Mouse (Mus musculus): ENCODE measurements around the gene Tssc4.

Tssc4 gene

GRCm38 (mm10) chr7:143070506-143071070 is 1.5 kb downstream of the Tssc4 start:
- peak; percentile 65 for DNase-seq

DNA sequence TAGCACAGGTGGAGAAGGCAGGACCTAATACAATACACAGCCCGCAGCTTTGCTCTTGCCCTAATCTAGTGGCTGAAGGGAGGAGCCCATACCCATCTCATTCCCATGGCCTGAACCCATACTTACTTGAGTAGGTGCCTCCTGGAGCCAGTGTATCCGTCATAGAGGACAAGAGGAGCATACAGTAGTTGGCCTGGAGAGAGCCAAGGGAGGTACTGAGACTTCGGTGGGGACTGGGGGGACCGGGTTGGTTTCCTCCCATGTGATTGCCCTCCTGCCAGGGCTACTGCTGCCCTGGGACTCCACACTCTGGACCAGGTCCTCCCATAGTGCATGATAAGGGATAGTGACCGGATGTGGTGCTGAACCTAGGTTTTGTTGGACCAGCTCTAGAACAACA is 3.6 kb downstream of the Tssc4 start:
- no peak for DNase-seq

GRCm38 (mm10) chr7:143073086-143073485 is 4.0 kb downstream of the Tssc4 start:
- DNase-seq = no peak

DNA sequence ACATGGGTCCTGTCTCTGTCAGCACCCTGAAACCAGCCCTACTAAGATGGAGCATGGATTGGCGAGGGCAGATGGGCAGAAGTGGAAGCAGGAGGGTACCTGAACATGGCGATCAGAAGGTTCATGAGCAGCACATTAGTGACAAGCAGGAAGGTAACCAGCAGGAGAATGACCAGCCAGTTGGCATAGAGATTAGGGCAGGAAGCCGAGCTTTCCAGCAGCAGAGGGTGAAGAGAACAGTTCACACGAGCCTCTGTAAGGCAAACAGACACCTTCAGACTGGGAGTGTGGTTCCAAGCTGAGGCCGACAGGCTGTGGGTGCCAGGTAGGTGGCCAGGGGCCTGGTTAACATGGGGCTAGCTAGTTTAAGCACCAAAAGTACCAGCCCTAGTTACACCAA is 6.3 kb downstream of the Tssc4 start:
- no peak for DNase-seq

DNA sequence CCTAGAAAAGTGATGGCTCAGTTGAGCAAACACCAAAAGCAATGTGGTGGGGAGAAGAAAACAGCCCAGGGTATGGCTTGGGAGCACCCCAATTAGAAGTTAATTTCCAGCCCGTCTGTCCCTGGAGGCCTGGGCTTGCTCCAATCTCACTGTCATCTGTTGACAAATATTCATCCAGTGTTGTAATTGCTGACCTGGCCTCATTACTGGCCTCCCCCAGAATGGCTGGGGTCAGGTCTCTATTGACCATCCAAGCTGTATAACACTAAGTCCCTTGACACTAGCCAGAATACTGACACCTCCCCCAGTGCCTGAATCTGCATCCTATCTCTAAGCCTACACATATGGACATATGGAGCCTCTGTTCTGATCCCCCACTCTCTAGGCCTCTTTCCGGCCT is 8.3 kb downstream of the Tssc4 start:
- no peak for DNase-seq

DNA sequence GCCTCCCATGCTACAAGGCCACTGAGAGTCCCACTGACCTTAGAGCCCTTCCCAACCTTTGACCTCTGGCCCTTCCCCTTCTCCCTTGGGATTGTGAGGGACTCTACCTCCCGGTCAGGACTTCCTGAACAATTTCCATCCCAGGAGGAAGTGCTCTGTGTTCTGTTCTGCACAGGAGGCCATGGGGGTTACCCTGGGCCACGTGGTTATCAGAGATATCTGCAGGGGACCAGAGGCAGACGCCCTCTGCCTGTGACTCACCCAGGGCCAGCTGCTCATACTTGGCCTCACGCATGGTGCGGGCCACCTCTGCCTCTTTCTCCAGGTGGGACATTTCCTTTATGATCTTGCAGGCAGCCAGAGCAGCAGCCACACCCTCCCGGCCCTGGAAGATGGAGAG is 13.0 kb downstream of the Tssc4 start:
- no peak for DNase-seq

DNA sequence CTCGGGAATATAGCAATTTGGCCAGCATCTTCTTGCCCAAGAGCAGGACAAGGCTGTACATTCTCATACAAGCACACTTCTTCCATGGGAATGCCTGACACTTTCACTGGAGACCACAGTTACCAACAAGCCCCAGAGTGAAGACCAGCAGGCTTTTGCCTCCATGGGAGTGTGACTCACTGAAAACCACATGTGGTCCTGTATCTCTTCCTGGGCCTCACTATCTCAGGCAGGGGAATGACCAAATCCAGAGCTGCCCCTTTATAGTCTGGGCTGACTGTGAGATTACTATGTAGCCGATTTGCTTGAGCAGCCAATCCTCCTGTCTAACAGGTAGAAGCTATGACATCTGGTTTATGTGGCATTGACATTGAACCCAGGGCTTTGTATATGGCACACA is 14.7 kb downstream of the Tssc4 start:
- DNase-seq = no peak

- DNase-seq = no peak
Observed at GRCm38 (mm10) chr7:143086366-143086765, 17.3 kb downstream of the Tssc4 start.

GRCm38 (mm10) chr7:143087070-143087579 is 18.1 kb downstream of the Tssc4 start:
- DNase-seq = no peak

- DNase-seq = no peak
Observed at GRCm38 (mm10) chr7:143093847-143094246, 24.8 kb downstream of the Tssc4 start.

GRCm38 (mm10) chr7:143094592-143095553 is 25.8 kb downstream of the Tssc4 start, which contains the start of gene Trpm5:
Gene Trpm5, minus strand, starts transcription at chr7:143094642.
- no peak for DNase-seq

- no peak for DNase-seq
Observed at GRCm38 (mm10) chr7:143095554-143095907, 26.5 kb downstream of the Tssc4 start.

- no peak for DNase-seq
Observed at GRCm38 (mm10) chr7:143100759-143101158, 31.7 kb downstream of the Tssc4 start.

DNA sequence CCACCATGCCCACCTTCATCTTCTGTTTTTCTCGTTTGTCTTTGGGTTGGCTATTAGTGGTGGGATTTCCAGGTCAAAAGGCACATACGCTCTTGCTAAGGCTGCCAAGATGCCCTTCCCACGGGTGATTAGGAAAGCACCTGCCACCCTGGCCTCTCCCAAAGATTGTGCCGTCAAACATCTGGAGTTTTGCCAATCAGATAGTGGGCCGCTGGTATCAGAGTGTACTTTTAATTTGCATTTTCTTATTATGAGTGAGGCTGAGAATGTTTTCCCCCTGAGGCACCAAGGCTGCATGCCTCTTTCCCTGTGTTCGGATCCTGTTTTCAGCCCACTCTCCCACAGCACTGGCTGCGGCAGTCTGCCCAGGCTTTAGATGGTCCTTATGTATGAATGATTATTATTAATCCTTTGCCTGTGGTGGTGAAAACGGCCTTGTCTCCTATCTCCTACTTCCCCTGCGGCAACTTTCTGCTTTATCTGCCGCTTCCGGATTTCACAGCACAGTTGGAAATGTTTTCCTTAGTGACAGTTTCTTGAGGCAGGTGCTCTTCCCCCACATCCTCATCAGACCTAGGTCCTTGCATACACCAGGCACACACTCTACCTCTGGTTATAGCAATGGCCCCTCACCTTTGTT is 36.3 kb downstream of the Tssc4 start:
- DNase-seq = no peak

DNA sequence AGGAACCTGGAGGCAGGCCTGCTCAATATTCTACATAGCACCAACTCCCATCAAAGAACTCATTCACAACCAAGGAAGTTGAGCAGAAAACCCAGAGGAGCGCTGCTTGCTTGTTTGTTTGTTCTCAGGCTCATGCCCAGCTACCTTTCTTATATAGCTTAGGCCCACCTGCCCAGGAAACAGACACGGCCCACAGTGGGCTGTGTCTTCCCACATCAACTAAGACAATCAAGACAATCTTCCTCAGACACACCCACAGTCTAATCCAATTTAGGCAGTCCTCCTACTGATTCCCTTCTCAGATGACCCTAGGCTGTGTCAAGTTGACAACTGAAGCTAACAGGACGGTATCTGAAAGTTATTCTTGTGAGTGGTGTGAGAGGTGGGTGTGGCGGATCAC is 37.0 kb downstream of the Tssc4 start, which contains the start of gene Kcnq1:
TSS of gene Kcnq1 (plus strand) at position 301 of the 400 bp plus-strand sequence.
- no peak for DNase-seq

GRCm38 (mm10) chr7:143106672-143107465 is 37.8 kb downstream of the Tssc4 start:
- DNase-seq = no peak

DNA sequence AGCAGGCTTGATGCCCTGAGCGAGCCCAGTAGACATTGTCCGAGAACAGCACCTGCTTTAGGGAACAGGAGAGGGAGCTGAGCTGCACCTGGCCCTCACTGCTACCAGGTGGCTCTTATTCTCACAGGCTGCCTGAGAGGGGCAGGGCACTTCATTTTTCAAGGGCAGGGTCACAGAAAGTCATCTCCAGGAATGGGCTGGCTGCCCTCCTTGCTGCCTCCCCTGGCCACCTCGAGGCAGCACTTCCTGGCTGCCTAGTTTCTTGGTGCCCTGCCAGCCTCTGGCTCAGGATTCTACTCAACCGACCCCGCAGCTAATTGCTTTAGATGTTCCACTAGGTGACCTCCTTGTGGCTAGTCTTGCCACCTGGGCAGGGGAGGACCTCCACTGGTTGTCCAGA is 39.2 kb downstream of the Tssc4 start:
- peak; percentile 45 for DNase-seq

DNA sequence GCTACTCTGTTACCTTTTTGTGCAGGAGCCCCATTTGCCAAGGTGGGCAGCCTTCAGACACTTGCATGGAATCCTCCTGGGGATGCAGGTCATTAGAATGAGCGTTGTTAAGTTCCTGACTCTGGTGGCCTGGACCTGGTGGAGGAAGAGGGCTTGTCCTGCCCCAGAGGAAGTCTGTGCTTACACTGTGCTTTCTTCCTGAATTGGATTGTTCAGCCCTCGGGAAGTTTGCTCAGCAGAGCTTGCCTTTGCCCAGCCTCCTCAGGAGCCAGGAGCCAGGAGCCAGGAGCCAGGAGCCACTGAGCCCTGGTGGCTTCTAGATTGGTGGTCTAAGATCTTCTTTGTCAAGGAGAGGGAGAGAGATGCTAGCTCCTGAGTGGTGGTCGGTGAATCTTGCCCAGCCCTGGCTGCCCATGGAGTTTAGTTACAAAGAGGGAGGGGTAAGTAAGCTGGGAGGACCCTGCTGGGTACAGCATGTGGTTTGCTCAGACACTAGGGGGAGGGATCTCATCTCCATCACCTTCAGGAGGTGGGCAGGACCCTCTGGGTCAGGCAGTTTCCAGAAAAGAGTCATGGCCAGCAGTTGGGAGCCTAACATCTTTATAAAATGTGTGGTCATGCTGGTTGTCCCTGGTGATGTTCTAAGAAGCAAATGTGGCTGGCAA is 40.1 kb downstream of the Tssc4 start:
- DNase-seq = no peak

DNA sequence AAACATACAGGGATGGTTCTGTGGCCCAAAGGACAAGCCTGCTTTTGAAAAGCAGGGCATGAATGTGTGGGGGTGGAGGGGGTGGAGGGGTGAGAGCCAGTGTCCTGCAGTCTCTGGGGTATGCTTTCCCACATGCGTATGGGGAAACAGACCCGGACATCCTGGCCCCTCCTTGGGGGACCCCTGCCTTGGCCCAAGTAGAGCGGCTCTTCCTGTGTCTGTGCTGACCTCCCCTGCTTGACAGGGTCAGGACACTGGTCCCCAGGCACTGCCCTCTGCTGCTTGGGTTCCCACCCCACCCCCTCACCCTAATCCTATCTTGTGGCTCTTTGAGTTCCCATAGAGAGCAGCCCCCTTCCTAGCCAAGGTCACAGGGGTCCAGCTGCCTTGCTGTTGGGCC is 40.6 kb downstream of the Tssc4 start:
- DNase-seq = no peak

- no peak for DNase-seq
Observed at GRCm38 (mm10) chr7:143110803-143111202, 41.8 kb downstream of the Tssc4 start.

DNA sequence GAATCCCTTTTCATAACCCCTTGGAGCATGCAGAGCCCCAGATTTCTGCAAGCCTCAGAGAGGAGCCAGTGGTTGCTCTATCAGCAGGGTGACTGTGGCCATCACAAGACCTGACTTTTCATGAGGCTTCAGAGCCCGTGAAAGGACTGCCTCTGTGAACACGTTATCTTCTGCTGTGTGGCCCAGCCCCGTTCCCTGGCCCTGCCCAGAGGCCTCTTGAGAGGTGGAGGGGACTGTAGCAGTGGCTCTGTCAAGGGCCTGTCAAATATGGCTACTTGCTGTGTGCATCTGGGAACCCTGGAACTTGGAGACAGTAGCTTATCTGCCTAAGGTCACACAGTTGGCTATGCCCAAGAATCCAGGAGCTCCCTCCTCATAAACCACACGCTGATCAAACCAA is 42.7 kb downstream of the Tssc4 start:
- DNase-seq = no peak

DNA sequence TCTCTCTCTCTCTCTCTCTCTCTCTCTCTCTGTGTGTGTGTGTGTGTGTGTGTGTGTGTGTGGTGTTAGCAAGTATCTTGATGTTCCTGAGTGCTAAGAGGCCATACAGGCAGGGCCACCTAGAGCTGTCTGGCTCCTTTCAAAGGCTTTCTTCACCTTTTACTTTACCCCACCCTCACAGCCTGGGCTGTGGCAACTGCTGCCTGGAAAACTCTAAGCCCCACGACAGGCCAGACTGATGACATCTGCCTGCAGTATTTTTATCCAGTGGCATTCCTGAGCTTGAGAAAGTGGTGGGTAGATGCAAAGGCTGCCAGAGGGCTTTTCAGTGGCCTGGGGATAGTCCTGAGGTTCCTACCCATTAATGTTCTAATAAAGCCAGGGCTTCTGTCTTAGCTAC is 43.3 kb downstream of the Tssc4 start:
- no peak for DNase-seq
